Mouse (Mus musculus) heart, adult 18-20 months (tissue): ENCODE measurements around the gene Cic. TPM values are rescaled to one million over a fixed set of nuclear protein-coding genes. Genes with fewer than 3 reads are reported as not detected.
"Not testable (repeated sequence)": the region's sequence is repeated elsewhere in the genome, so short reads cannot be mapped to it uniquely, and the experiment has no call there.

Source experiments
- DNase-seq, 2 experiments: peaks; one replicate each; pipeline ENCODE4 v3.0.0; 2021 to 2022; ENCODE audit warnings: mixed read lengths in 1 of 2
- total RNA-seq, 2 experiments: library from RNA; stranded (reverse); gene quantifications; 2 replicates each; pipeline ENCODE4 v1.2.3; 2021

Cic gene
- total RNA-seq, 2 experiments from 2014 or later: 45.1 to 63.1 TPM

DNA sequence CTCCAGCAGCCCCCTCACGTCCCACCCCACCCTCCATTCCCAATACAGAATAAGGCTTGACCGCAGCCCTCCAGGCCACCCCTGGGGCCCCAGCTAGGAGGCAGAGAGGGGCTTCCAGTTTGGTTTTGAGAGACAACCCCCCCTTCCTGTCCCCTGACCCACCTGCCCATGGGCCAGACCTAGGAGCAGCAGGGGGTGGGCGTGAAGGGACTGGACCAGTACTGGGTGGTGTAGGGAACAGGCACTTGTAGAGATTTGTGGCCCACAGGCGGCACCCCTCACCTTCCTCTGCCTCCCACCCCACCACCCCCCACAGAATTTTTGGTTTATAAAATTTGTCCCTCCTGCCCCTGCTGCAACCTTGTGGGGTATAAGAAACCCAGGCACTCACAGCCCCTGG, 24.1 kb upstream of the Cic start:
- DNase-seq: no peak

DNA sequence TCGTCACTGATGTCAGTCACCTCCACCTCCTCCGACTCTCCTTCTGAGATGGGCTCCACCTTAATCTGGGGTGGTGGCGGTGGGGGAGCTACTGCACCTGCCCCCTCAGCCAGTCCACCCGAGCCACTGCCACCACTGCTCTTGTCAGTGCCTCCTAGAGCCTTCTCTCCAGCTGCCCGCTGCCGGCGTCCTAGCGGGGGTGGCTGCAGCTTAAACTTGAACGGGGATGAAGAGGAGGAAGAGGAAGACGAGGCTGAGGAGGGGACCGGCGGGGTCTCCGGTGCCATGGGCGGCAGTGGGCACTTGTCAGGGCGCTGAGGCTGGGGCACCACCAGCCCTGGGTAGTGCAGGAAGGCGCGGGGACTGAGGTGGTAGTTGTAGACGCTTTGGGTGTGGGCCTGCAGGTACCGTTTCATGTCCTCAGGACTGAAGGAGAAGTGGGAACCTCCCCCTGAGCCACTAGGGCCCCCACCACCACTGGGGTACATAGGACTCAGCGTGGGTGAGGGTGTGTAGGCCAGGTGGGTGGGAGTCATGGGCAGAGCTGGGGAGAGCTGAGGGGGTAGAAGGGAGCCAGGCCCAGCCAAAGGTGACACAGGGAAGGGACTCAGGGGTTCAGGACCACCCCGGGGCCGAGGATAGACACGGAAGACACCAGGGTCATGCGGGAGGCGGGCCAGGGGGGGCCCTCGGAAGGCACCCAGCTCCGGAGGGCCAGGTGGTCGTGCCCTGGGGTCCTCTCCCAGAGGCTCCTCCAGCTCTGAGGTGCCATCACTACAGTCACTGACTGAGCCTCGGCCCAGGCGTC, 22.7 kb upstream of the Cic start:
- DNase-seq: no peak

DNA sequence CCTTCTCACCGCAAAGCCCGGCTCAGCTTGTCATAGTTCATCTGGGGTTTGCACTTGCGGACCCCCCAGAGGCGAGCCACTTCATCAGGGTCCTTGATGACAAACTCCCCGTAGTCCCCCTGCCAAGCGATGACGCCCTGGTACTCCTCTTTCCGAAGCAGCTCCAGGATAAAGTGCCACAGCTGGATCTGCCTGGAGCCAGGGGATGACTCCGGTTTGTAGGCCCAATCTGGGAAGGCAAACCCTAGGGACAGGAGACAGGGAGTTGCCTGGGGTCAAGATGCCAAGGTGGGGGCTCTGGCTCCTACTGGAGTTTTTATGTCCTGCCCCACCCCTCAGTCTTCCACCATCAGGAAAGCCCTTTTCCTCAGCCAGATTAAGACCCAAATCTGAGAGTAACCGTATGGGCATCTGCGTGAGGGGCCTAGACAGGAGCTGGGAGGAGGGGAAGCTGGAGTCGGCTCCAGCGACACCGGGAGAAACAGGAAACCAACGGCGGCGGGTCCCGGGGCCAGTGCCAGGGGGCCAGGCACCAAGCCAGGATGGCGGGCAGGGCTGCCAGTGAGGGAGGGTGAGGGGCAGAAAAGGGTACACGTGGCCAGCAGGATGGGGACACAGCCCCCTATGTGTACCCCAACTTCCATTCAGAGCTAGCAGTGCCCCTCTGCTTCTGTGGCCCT, 21.3 kb upstream of the Cic start:
- DNase-seq: peak; percentile 59 to 68

GRCm38 (mm10) chr7:25246759-25247137, 20.8 kb upstream of the Cic start:
- no peak for DNase-seq

GRCm38 (mm10) chr7:25247498-25247897, 20.0 kb upstream of the Cic start:
- DNase-seq: no peak

DNA sequence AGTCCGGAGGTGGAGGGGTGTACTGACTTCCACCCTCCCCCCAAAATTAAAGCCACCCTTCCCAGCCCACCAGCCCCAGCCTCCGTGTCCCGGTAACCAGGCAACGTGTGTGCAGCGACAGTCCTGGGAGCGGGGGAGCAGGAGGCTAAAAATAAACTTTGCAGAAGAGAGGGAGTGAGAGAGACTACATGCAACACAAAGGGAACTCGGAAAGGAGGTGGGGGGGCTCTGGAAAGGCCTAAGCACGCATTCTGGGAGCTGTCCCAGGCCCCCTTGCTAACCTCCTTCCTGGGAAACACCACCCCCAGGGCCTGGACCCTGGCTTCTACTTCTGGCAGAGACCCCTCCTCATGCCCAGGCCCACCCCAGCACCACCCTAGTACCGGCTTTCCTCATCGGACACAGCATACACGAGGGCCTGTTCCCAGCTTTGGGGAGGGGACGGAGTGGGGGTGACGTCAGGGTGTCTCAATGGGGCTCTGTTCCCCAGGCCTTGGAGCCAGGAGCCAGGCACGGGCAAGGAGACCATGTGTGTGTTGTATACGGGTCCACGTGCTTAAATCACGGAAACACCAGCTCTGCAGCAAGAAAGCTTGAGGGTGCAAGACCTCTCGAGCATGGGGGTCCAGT, 19.4 kb upstream of the Cic start:
- peak; percentile 57 to 69 for DNase-seq

- peak in 1 of 2 experiments; percentile 82 for DNase-seq
Measured at GRCm38 (mm10) chr7:25248846-25249313, 18.6 kb upstream of the Cic start.

- peak; percentile 82 to 87 for DNase-seq
Measured at GRCm38 (mm10) chr7:25249314-25250140, 18.0 kb upstream of the Cic start.

GRCm38 (mm10) chr7:25250141-25250972, 17.1 kb upstream of the Cic start, which contains the start of gene Erf:
Erf (minus strand) TSS chr7:25250761.
- DNase-seq: peak; percentile 96

GRCm38 (mm10) chr7:25251071-25251791, 16.3 kb upstream of the Cic start:
- DNase-seq: peak; percentile 79 to 86

DNA sequence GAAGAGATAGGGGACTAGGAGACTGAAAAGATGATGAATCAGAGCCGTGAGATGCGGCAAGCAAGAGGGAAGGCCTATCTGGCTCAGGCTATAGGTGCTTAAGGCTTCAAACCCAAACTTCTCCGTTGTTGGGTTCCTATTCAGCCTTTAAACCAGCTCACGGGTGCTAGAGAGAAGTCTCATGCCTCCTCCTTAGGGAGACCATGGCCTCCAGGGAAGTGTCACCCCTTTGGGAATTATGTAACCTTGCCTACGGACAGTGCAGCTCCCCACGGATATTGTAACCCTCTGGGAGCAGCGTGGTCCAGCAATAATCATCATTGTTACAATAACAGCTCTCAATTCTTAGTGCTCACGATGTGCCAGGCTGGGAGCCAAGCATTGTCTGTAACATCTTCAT, 15.7 kb upstream of the Cic start:
- peak in 1 of 2 experiments; percentile 59 for DNase-seq

- DNase-seq: no peak
Measured at GRCm38 (mm10) chr7:25261896-25262295, 5.6 kb upstream of the Cic start.

- DNase-seq: no peak
Measured at GRCm38 (mm10) chr7:25263968-25264870, 3.3 kb upstream of the Cic start.

DNA sequence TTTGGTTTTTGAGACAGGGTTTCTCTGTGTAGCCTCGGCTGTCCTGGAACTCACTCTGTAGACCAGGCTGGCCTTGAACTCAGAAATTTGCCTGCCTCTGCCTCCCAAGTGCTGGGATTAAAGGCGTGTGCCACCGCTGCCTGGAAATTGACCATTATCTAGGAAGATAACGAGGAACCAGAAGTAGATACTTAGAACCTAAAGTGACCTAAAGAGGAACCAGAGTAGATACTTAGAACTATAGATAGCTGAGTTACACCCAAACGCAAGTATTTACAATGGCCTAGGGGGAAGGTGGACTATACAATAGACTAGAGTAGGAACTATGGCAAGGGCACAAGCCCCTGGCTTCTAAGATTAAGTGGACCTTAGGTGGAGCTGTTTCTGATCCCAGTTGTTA, 1.8 kb upstream of the Cic start:
- DNase-seq: not testable (repeated sequence)

- DNase-seq: no peak
Measured at GRCm38 (mm10) chr7:25266180-25266962, 1.1 kb upstream of the Cic start.

DNA sequence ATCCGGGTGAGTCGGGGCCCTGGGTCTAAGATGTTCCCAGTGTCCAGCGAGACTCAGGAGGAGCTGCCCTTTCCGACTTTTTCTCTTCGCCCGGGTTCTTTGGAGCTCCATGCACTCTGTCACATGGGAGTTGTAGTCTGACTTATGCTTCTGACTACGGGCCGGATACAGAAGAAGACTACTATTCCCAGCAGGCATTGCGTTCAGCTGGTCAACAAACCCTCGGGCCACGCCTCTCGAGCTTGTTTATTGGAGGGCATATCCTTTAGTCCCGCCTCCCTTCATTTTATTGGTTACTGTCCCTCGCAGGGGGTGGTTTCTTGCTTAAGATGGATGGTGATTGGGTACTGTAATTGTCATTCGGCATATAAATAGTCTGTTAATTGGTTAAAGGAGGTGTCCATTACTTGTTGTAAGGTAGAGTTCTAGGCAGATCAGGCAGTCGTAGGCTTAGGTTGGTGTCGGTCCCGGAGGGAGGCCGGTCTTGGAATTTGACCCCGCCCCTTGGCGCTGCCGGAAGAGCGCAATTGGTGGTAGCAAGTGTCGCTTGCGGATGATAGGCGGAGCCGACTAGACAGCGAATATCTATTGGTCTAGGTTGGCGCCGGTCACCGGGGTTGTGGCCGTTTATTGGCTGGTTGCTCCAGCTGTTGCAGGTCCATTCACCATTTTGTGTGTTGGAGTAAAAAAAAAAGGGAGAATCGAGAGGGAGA, 403 bp downstream of the Cic start:
- DNase-seq: peak; percentile 99 to 100

DNA sequence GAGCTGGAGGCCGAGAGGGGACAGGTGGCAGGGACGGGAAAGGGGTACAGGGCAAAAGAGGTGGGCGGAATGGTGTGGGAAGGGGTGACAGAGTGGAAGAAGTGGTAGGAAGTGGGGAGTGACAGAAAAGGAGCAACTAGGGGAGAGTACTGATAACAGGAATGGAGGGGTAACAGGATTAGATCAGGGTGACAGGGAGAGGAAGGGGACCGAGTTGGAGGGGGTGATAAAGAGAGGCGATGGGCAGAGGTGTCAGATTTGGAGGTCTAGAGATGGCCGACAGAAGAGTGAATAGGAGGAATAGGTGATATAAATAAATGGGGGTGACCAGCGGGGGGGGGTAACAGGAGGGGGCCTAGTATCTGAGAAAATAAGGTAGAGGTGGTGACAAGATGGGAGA, 1.1 kb downstream of the Cic start:
- DNase-seq: no peak

DNA sequence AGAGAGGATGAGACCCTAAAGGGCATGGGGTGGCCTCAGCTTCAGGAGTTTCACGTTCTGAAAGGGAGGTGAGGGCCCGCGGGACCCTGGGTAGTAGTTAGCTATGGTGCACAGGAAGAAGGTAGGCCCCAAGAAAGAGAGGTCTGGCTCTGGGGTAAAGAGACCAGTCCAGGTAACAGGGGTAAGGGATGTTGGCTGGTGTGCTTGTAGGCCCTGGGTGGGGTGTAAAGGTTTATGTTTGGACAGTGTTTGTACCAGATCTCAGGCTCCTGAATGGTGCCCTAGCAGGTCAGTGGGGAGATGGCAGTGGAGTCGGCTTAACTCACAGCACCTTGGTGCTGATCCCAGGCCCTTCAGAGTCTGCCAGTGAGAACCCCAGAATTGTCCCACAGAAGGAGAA, 1.5 kb downstream of the Cic start:
- DNase-seq: no peak
